Mouse (Mus musculus) midbrain, embryonic 16.5 days (tissue): Measurements from ENCODE around the gene Fbp1. TPM values are rescaled to one million over a fixed set of nuclear protein-coding genes. Genes with fewer than 3 reads are reported as not detected.

Experiments
- ATAC-seq: fragments of 200-750 bp; cut with Nextera tagmentation; 2 replicates; pipeline ENCODE4 v1.8.0; 2017; ENCODE audit warnings: moderate TSS enrichment
- H3K27ac ChIP-seq: fragments of 300-500 bp; sonication (generic); 2 replicates; pipeline ENCODE4 v1.5.1; 2014; ENCODE audit warnings: mild to moderate bottlenecking, low read length, mixed read lengths
- H3K27me3 ChIP-seq: fragments of 300-500 bp; sonication (generic); 2 replicates; pipeline ENCODE4 v1.6.1; 2014; ENCODE audit warnings: low read depth, low read length, mixed read lengths; ENCODE audit not compliant: control insufficient read depth, insufficient read depth
- H3K36me3 ChIP-seq: fragments of 300-500 bp; sonication (generic); 2 replicates; pipeline ENCODE4 v1.6.1; 2014; ENCODE audit warnings: mild to moderate bottlenecking, low read length, moderate library complexity, mixed read lengths; ENCODE audit not compliant: control insufficient read depth, insufficient read depth
- H3K4me1 ChIP-seq: fragments of 300-500 bp; sonication (generic); 2 replicates; pipeline ENCODE4 v1.6.1; 2014; ENCODE audit warnings: mild to moderate bottlenecking, low read length, mixed read lengths; ENCODE audit not compliant: control insufficient read depth, insufficient read depth
- H3K4me2 ChIP-seq: fragments of 300-500 bp; sonication (generic); 2 replicates; pipeline ENCODE4 v1.6.1; 2014; ENCODE audit warnings: mild to moderate bottlenecking, low read length, mixed read lengths
- H3K4me3 ChIP-seq: fragments of 300-500 bp; sonication (generic); 2 replicates; pipeline ENCODE4 v1.5.1; 2014; ENCODE audit warnings: low read depth, mild to moderate bottlenecking, low read length, moderate library complexity, mixed read lengths
- H3K9ac ChIP-seq: fragments of 300-500 bp; sonication (generic); 2 replicates; pipeline ENCODE4 v1.6.1; 2014; ENCODE audit warnings: low read depth, low read length, mixed read lengths
- H3K9me3 ChIP-seq: fragments of 300-500 bp; sonication (generic); replicated peaks from 2 replicates; pipeline ENCODE4 v1.6.1; 2014; ENCODE audit warnings: mild to moderate bottlenecking, low read length, mixed read lengths; ENCODE audit not compliant: control insufficient read depth, poor library complexity, severe bottlenecking
- WGBS: fragments of 180-500 bp; shearing (Covaris S2); extraction: QIAGEN DNeasy Blood & Tissue Kit; methylation state at CpG from one replicate; pipeline ENCODE4 v1.1.7; 2014; 5-methylcytosine and 5-hydroxymethylcytosine counted together
- polyA plus RNA-seq: library from polyadenylated mRNA; unstranded; fragments of >200 nt; fragmentation: Nextera tagmentation; extraction: Ambion mirVana; gene quantifications from 2 replicates; pipeline ENCODE4 v1.2.1, GENCODE M21; 2015

Fbp1 gene
- polyA plus RNA-seq, 1 experiment from 2014 or later: not detected

- H3K36me3 ChIP-seq: no peaks in the 10 kb centered on the region
- no peak overlapping the region for H3K4me2 ChIP-seq
- ATAC-seq: peak; percentile 72; the same call in 1 of the 2 replicates
- no peaks in the 10 kb centered on the region for H3K9me3 ChIP-seq
- no peak overlapping the region for H3K4me3 ChIP-seq
- H3K4me1 ChIP-seq: no peaks in the 10 kb centered on the region
- 0 out of 2 replicates have a peak overlapping the region, but pooled peaks have one; percentile 28 for H3K27ac ChIP-seq
- 57% methylated on average over 1 of the region's 1 CpGs for WGBS
- no peak overlapping the region for H3K9ac ChIP-seq
- H3K27me3 ChIP-seq: no peaks in the 10 kb centered on the region
Measured at GRCm38 (mm10) chr13:62917416-62918110, 29.5 kb upstream of the Fbp1 start.

DNA sequence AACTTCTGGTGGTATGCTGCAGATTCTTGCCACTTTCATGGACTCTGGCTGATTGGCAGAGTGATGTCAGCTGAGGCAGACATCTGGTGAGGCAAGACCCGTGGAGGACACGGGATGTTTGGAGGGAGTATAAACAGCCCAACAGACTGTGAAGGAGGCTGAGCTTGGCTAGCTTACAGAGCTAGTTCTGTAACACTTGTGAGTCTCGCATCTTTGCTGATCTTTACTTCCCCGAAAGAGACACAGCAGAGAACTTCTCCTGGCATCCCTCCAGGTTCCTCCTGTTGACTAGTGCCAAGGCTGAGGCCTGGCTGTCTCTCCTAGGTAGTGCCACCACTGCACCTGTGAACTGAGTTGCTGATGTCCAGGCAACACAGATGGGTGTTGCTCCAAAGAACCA is 28.6 kb upstream of the Fbp1 start:
- Histone ChIP-seq H3K27ac (no peak overlapping the region), H3K4me3 (no peak overlapping the region), H3K27me3 (no peaks in the 10 kb centered on the region), H3K4me1 (no peaks in the 10 kb centered on the region), H3K36me3 (no peaks in the 10 kb centered on the region), H3K9ac (no peak overlapping the region), H3K9me3 (no peaks in the 10 kb centered on the region), H3K4me2 (no peak overlapping the region)
- WGBS: 79% methylated on average over 4 of the region's 4 CpGs
- ATAC-seq: no peak

- Histone ChIP-seq H3K4me3 (no peak overlapping the region), H3K4me1 (no peaks in the 10 kb centered on the region), H3K4me2 (no peak overlapping the region), H3K9ac (no peak overlapping the region), H3K36me3 (no peaks in the 10 kb centered on the region), H3K27me3 (no peaks in the 10 kb centered on the region), H3K9me3 (no peaks in the 10 kb centered on the region), H3K27ac (no peak overlapping the region)
- ATAC-seq: no peak
- 87% methylated on average over 5 of the region's 5 CpGs for WGBS
Measured at GRCm38 (mm10) chr13:62911575-62911974, 23.5 kb upstream of the Fbp1 start.

DNA sequence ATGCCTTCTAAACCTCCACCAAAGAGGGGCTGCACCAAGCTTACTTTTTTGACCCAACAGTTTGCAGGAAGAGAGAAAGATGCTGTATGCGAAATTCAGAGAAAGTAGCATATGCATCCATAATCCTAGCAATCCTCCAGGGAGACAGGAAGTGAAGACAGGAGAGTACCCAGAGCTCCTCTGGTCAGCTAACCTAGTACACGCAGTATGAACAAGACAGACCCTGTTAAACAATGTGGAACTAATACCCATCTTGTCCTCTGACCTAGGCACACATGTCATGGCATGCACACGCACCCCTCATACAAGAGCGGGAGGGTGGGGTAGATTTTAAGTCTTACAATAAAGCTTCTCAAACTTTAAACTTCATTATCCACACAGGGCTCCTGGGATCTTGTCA is 22.1 kb upstream of the Fbp1 start:
- Histone ChIP-seq H3K4me3 (no peak overlapping the region), H3K9ac (no peak overlapping the region), H3K9me3 (no peaks in the 10 kb centered on the region), H3K4me1 (no peaks in the 10 kb centered on the region), H3K4me2 (no peak overlapping the region), H3K36me3 (no peaks in the 10 kb centered on the region), H3K27me3 (no peaks in the 10 kb centered on the region), H3K27ac (no peak overlapping the region)
- ATAC-seq: no peak
- WGBS: 85% methylated on average over 4 of the region's 4 CpGs

DNA sequence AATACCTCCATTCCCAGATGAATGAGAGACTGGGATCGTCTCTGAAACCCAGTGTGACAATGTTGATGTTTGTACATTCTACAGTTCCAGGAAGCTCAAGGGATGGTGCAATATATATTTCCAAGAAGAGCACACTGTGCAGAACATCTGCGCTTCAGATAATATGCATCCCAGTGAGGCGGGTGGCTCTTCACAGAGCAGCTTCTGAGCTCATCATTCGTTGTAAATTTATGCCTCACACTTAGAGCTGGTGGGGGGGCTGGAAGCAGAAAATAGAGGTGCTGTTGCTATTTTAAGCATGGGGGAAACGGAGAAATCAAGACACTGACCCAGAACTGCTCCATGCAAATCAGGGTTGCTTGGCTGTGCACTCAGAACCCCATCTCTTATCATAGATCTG is 21.7 kb upstream of the Fbp1 start:
- no peaks in the 10 kb centered on the region for H3K36me3 ChIP-seq
- ATAC-seq: no peak
- no peak overlapping the region for H3K9ac ChIP-seq
- 84% methylated on average over 5 of the region's 5 CpGs for WGBS
- no peaks in the 10 kb centered on the region for H3K4me1 ChIP-seq
- H3K4me2 ChIP-seq: no peak overlapping the region
- H3K27ac ChIP-seq: no peak overlapping the region
- H3K27me3 ChIP-seq: no peaks in the 10 kb centered on the region
- H3K4me3 ChIP-seq: no peak overlapping the region
- H3K9me3 ChIP-seq: no peaks in the 10 kb centered on the region

DNA sequence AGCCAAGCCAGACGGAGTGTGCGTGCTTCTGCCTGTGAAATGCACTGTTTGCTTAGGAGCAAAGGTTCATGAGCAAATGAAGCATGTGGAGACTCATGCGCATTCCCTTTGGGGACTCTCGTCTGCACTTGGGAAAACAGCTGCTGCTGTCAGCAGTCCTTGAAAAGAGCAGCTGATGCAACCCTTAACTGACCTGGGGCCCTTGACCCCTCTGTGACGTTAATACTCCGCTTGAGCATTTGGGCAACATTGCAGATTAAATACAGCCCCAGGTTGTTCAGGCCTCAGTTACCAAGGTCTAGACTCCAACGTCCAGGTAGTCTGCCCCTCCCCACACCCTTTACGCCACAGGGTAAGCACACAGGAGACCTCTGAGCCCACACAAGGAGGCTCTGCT is 20.1 kb upstream of the Fbp1 start:
- Histone ChIP-seq H3K9me3 (no peaks in the 10 kb centered on the region), H3K27ac (no peak overlapping the region), H3K4me1 (no peaks in the 10 kb centered on the region), H3K9ac (no peak overlapping the region), H3K4me3 (no peak overlapping the region), H3K27me3 (no peaks in the 10 kb centered on the region), H3K4me2 (no peak overlapping the region), H3K36me3 (no peaks in the 10 kb centered on the region)
- ATAC-seq: no peak
- 52% methylated on average over 8 of the region's 8 CpGs for WGBS

DNA sequence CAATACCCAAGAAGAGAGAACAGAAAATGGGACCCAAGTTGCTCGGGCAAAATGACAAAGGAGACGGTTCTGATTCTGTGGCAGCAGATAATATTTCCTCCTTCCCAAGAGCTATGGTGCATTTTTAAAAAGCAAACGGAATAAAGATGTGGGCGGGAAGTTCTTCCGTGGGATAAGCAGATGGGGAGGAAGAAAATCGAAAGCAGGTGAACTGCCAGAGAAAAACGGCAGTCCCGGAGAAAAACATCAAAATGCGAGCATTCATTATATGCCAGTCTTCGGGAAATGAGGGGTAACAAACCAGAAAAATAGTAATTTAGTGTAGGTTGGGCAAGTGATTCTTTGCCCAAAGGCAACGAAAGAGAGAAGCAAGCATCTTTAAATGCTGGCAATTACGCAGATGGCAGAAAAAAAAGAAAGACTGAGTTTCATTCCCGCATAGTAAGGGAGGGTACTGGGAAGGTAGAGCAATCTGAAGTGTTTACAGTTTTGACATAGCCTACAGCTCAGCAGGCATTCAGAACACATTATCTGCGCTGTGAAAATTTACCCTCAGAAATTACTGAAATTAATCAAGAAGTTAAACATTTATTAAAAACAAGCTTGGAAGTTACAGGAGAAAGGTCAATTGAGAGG is 19.6 kb upstream of the Fbp1 start:
- no peaks in the 10 kb centered on the region for H3K36me3 ChIP-seq
- no peak for ATAC-seq
- H3K4me1 ChIP-seq: no peaks in the 10 kb centered on the region
- H3K4me2 ChIP-seq: no peak overlapping the region
- H3K27me3 ChIP-seq: no peaks in the 10 kb centered on the region
- H3K9ac ChIP-seq: no peak overlapping the region
- 83% methylated on average over 14 of the region's 14 CpGs for WGBS
- no peak overlapping the region for H3K4me3 ChIP-seq
- no peaks in the 10 kb centered on the region for H3K9me3 ChIP-seq
- no peak overlapping the region for H3K27ac ChIP-seq

- no peak for ATAC-seq
- no peaks in the 10 kb centered on the region for H3K9me3 ChIP-seq
- no peaks in the 10 kb centered on the region for H3K4me1 ChIP-seq
- no peak overlapping the region for H3K4me3 ChIP-seq
- no peaks in the 10 kb centered on the region for H3K27me3 ChIP-seq
- no peak overlapping the region for H3K4me2 ChIP-seq
- no peak overlapping the region for H3K9ac ChIP-seq
- no peak overlapping the region for H3K27ac ChIP-seq
- no peaks in the 10 kb centered on the region for H3K36me3 ChIP-seq
Measured at GRCm38 (mm10) chr13:62901139-62901538, 13.1 kb upstream of the Fbp1 start.

- no peaks in the 10 kb centered on the region for H3K36me3 ChIP-seq
- no peak overlapping the region for H3K4me2 ChIP-seq
- H3K4me1 ChIP-seq: no peaks in the 10 kb centered on the region
- no peaks in the 10 kb centered on the region for H3K9me3 ChIP-seq
- no peaks in the 10 kb centered on the region for H3K27me3 ChIP-seq
- H3K4me3 ChIP-seq: no peak overlapping the region
- ATAC-seq: peak; percentile 67; the same call in 1 of the 2 replicates
- no peak overlapping the region for H3K27ac ChIP-seq
- no peak overlapping the region for H3K9ac ChIP-seq
- 87% methylated on average over 4 of the region's 4 CpGs for WGBS
Measured at GRCm38 (mm10) chr13:62897927-62898646, 10.0 kb upstream of the Fbp1 start.
